Mouse (Mus musculus): ENCODE measurements around the gene Ddx6. TPM values are rescaled to one million over a fixed set of nuclear protein-coding genes. Genes with fewer than 3 reads are reported as not detected.
"Not testable (repeated sequence)": the region's sequence is repeated elsewhere in the genome, so short reads cannot be mapped to it uniquely, and the experiment has no call there.

Ddx6 gene
- polyA plus RNA-seq, 1 experiment, result 20.8 TPM

DNA sequence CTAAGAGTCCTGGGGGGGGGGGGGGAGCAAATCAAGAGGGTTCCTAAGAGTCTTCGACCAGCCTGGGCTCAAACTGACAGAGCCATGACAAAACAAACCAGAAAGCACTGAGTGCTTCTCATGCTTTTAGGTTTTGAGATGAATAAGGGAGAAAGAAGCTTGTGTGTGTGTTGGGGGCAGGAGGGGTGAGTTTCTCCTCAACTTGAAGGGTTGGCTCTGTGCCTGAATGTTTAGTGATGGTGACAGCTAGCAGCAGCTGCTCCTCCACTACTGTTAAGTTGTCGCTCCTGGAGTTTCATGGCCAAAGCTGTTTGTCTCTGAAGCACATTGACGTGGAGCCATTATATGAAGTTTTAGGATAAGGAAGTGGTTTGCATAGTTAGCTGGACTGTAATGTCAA lies 16.4 kb downstream of the Ddx6 start:
- H3K27me3 ChIP-seq (replicated peaks; ENCODE audit: control insufficient read depth, insufficient read depth, low read length), result no peaks in the 10 kb centered on the region
- TF ChIP-seq CTCF (conservative IDR thresholded peaks at IDR 0.05; ENCODE audit: insufficient read depth, insufficient read length, low read depth, low read length) (no peak), POLR2A (IDR thresholded peaks at IDR 0.05; ENCODE audit: low read depth, low read length) (no peak)
- WGBS, result 72% methylated on average over 3 of the region's 3 CpGs
- no peak for DNase-seq
- no peak overlapping the region for H3K4me3 ChIP-seq (ENCODE audit: insufficient read depth, low read depth, low read length)
- no peaks in the 10 kb centered on the region; the same call in 1 of the 2 replicates for H3K4me1 ChIP-seq (ENCODE audit: control insufficient read depth, insufficient read depth, low read length)
- H3K27ac ChIP-seq (ENCODE audit: insufficient read depth, low read depth, low read length), result no peak overlapping the region
- H3K36me3 ChIP-seq (ENCODE audit: control insufficient read depth, insufficient read depth, low read length), result peaks cover 30% of the 10 kb centered on the region

DNA sequence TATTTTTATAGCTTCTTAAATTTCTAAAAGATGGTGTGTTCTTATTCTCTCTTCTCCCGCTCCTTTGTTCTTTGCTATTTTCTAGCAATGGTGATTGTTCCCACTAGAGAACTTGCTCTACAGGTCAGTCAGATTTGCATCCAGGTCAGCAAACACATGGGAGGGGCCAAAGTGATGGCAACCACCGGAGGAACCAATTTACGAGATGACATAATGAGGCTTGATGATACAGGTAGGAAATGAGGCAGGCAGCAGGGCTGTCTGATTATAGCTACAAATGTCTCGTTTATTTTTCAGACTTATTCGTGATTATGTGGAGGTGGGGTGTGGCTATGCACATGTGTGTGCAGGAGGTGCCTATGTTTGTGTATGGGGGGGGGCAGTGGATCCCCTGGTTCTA lies 19.7 kb downstream of the Ddx6 start:
- TF ChIP-seq CTCF (conservative IDR thresholded peaks at IDR 0.05; ENCODE audit: insufficient read depth, insufficient read length, low read depth, low read length), result no peak
- TF ChIP-seq POLR2A (IDR thresholded peaks at IDR 0.05; ENCODE audit: low read depth, low read length), result no peak
- WGBS, result 58% methylated on average over 5 of the region's 5 CpGs
- H3K4me3 ChIP-seq (ENCODE audit: insufficient read depth, low read depth, low read length), result no peak overlapping the region
- no peaks in the 10 kb centered on the region for H3K4me1 ChIP-seq (ENCODE audit: control insufficient read depth, insufficient read depth, low read length)
- DNase-seq, result no peak
- peaks cover 25% of the 10 kb centered on the region for H3K36me3 ChIP-seq (ENCODE audit: control insufficient read depth, insufficient read depth, low read length)
- H3K27ac ChIP-seq (ENCODE audit: insufficient read depth, low read depth, low read length), result no peak overlapping the region
- H3K27me3 ChIP-seq (replicated peaks; ENCODE audit: control insufficient read depth, insufficient read depth, low read length), result no peaks in the 10 kb centered on the region

DNA sequence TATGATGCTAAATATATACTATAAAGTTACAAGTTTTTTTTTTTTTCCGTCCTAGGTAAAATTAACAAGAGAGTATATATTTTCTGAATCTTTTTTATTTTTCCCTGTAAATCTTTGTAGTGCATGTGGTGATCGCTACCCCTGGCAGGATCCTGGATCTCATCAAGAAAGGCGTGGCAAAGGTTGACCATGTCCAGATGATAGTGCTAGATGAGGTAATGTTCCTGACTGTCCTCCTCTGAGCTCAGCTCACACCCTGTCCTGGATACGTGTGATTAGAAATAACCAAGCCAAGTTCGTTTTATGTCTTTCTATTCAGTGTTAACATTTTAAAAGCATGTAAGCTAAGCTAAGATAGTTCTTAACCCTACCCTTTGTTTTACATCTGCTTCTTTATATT lies 21.6 kb downstream of the Ddx6 start:
- no peak overlapping the region for H3K4me3 ChIP-seq (ENCODE audit: insufficient read depth, low read depth, low read length)
- DNase-seq, result no peak
- H3K27me3 ChIP-seq (replicated peaks; ENCODE audit: control insufficient read depth, insufficient read depth, low read length), result no peaks in the 10 kb centered on the region
- WGBS, result 84% methylated on average over 5 of the region's 5 CpGs
- no peak for TF ChIP-seq CTCF (conservative IDR thresholded peaks at IDR 0.05; ENCODE audit: insufficient read depth, insufficient read length, low read depth, low read length)
- no peak for TF ChIP-seq POLR2A (IDR thresholded peaks at IDR 0.05; ENCODE audit: low read depth, low read length)
- H3K4me1 ChIP-seq (ENCODE audit: control insufficient read depth, insufficient read depth, low read length), result no peaks in the 10 kb centered on the region
- H3K27ac ChIP-seq (ENCODE audit: insufficient read depth, low read depth, low read length), result no peak overlapping the region
- H3K36me3 ChIP-seq (ENCODE audit: control insufficient read depth, insufficient read depth, low read length), result peaks cover 17% of the 10 kb centered on the region

DNA sequence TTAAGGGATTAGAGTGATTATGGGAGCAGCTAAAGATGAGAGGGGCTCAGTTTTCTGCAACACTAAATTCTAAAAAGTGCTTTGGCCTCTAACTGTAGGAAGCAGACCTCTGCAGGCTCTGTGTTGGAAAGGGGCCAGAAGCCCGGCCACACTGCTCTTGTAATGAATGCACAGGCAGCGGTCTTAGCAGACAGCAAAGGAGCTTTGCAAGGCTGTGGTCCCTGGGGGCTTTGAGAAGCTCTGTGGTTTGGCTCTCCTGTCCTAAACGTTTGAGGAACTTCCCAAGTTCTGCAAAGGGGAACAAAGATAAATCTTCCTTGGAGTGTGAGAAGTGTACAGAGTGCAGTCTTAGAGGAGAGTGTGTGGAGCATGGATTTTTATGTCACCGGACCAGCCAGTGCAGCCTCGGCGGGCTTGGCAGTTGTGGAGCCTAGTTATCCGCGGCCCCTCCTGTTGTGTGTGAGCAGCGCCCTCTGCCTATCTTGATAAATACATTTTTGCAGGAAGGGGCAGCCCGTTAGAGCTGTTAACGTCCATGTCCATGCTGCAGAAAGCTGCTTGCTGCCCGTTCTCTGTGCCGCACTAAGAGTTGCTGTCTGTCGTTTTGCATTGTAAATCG lies 33.0 kb downstream of the Ddx6 start:
- WGBS, result 55% methylated on average over 15 of the region's 15 CpGs
- DNase-seq, result peak; percentile 58
- no peaks in the 10 kb centered on the region for H3K27me3 ChIP-seq (replicated peaks; ENCODE audit: control insufficient read depth, insufficient read depth, low read length)
- H3K4me1 ChIP-seq (ENCODE audit: control insufficient read depth, insufficient read depth, low read length), result 0 out of 2 replicates have a peak, but pooled peaks cover 4% of the 10 kb centered on the region
- H3K36me3 ChIP-seq (ENCODE audit: control insufficient read depth, insufficient read depth, low read length), result peaks cover 21% of the 10 kb centered on the region
- no peak overlapping the region for H3K4me3 ChIP-seq (ENCODE audit: insufficient read depth, low read depth, low read length)
- TF ChIP-seq POLR2A (IDR thresholded peaks at IDR 0.05; ENCODE audit: low read depth, low read length) (no peak), CTCF (conservative IDR thresholded peaks at IDR 0.05; ENCODE audit: insufficient read depth, insufficient read length, low read depth, low read length) (no peak)
- H3K27ac ChIP-seq (ENCODE audit: insufficient read depth, low read depth, low read length), result no peak overlapping the region

DNA sequence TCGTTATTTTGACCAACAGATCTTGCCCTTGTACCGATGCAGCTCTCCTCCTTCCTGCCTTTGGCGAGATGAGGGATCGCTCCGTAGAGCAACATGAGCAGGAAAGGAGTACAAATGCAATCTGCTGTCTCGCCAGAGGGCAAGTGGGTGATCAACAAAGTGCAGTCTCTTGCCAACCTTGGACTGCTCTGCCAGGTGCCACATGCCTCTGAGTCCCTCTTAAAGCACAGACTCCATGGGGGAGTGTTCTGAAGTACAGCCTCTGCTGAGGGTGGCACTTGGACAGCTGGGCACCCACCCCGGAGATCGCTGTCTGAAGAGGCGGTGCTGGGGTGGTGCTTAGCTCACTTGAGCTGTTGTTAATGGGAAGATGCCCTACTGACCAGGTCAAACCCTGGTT lies 34.0 kb downstream of the Ddx6 start:
- H3K4me3 ChIP-seq (ENCODE audit: insufficient read depth, low read depth, low read length); H3K27ac ChIP-seq (ENCODE audit: insufficient read depth, low read depth, low read length); H3K4me1 ChIP-seq (ENCODE audit: control insufficient read depth, insufficient read depth, low read length); H3K27me3 ChIP-seq (replicated peaks; ENCODE audit: control insufficient read depth, insufficient read depth, low read length): not testable (repeated sequence)
- peaks cover 18% of the 10 kb centered on the region for H3K36me3 ChIP-seq (ENCODE audit: control insufficient read depth, insufficient read depth, low read length)
- 55% methylated on average over 9 of the region's 9 CpGs for WGBS
- peak; percentile 67 for DNase-seq

DNA sequence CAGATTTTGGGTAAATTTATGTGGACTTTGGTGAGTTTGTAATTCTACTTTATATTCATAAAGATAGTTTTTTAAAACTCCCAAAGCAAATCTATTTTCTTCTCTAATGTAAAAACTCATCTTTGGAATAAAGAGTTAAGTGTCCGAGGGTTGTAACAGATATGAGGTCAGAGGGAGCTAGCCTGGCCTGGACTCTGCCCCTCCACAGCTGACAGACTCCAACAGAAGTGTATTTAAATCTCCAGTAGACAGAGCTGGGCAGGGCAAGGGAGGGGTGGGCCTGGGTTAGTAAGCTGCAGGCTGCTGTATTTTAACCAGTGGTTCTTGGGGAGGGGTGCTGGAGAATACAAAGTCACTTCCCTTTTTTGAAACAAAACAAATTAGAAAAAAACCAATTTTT lies 35.3 kb downstream of the Ddx6 start:
- peak; percentile 49 for DNase-seq
- 21% methylated on average over 1 of the region's 1 CpGs for WGBS
- H3K4me3 ChIP-seq (ENCODE audit: insufficient read depth, low read depth, low read length); H3K4me1 ChIP-seq (ENCODE audit: control insufficient read depth, insufficient read depth, low read length); H3K27me3 ChIP-seq (replicated peaks; ENCODE audit: control insufficient read depth, insufficient read depth, low read length); H3K27ac ChIP-seq (ENCODE audit: insufficient read depth, low read depth, low read length): not testable (repeated sequence)
- peaks cover 12% of the 10 kb centered on the region for H3K36me3 ChIP-seq (ENCODE audit: control insufficient read depth, insufficient read depth, low read length)

DNA sequence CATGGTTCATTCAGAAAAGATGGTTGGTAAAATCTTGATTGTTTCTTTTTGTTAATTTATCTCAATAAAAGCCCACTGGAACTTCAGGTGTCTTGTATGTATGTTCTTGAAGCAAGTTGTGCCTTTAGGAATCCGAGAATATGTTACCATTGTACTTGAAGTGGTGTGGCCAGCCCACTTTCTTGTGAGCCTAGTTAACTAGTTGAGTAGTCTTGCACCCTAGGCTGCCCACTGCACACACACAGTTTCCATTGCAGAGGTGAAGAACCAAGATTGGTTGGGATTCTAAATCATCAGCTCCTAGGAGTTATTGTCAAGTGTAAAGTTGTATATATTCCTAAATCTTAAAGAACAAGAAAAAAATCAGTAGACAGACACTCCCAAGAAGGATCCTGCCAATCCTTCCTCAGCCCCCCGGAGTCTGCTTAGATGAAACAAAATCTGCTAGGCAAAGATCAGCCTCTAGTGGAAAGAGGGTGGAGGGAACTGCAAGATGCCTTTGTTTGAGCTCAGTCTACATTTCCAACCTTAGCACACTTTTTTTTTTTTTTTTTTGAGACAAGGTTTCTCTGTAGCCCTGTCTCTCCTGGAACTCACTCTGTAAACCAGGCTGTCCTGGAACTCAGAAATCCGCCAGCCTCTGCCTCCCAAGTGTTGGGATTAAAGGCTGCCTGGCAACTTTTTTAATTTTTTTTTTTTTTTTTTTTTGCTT lies 36.1 kb downstream of the Ddx6 start:
- WGBS, result 71% methylated on average over 3 of the region's 3 CpGs

More for the DNA sequence above, 36.1 kb downstream of the Ddx6 start:
- Histone ChIP-seq H3K27me3 (replicated peaks; ENCODE audit: control insufficient read depth, insufficient read depth, low read length) (no peaks in the 10 kb centered on the region), H3K4me1 (ENCODE audit: control insufficient read depth, insufficient read depth, low read length) (0 out of 2 replicates have a peak, but pooled peaks cover 4% of the 10 kb centered on the region), H3K27ac (ENCODE audit: insufficient read depth, low read depth, low read length) (no peak overlapping the region), H3K36me3 (ENCODE audit: control insufficient read depth, insufficient read depth, low read length) (peaks cover 8% of the 10 kb centered on the region), H3K4me3 (ENCODE audit: insufficient read depth, low read depth, low read length) (no peak overlapping the region)
- DNase-seq, result no peak
- TF ChIP-seq CTCF (conservative IDR thresholded peaks at IDR 0.05; ENCODE audit: insufficient read depth, insufficient read length, low read depth, low read length), result no peak
- no peak for TF ChIP-seq POLR2A (IDR thresholded peaks at IDR 0.05; ENCODE audit: low read depth, low read length)
